Mouse (Mus musculus) heart, adult 2 months (tissue): ENCODE data around the gene Cmtm3. TPM values are rescaled to one million over a fixed set of nuclear protein-coding genes. Genes with fewer than 3 reads are reported as not detected.

Experiments
- DNase-seq, 2 experiments: peaks; one replicate each; pipeline ENCODE4 v3.0.0; 2021
- H3K27ac ChIP-seq: fragments of 200-600 bp; 2 replicates; pipeline ENCODE4 v1.8.1; 2022
- H3K27me3 ChIP-seq: fragments of 200-500 bp; 2 replicates; pipeline ENCODE4 v1.6.1; 2012; ENCODE audit warnings: mild to moderate bottlenecking, low read length, inconsistent platforms, mixed read lengths; ENCODE audit not compliant: control insufficient read depth, insufficient read depth
- H3K36me3 ChIP-seq: fragments of 200-500 bp; 2 replicates; pipeline ENCODE4 v1.6.1; 2012; ENCODE audit warnings: low read length, inconsistent platforms; ENCODE audit not compliant: control insufficient read depth, insufficient read depth
- H3K4me1 ChIP-seq: fragments of 200-500 bp; 2 replicates; pipeline ENCODE4 v1.6.1; 2011; ENCODE audit warnings: low read length; ENCODE audit not compliant: control insufficient read depth, insufficient read depth
- H3K4me3 ChIP-seq: fragments of 200-600 bp; 2 replicates; pipeline ENCODE4 v1.8.1; 2022
- H3K79me2 ChIP-seq: fragments of 200-500 bp; replicated peaks from 2 replicates; pipeline ENCODE4 v1.6.1; 2012; ENCODE audit warnings: mild to moderate bottlenecking, inconsistent platforms, low read length, moderate library complexity, mixed read lengths; ENCODE audit not compliant: control insufficient read depth, insufficient read depth
- H3K9ac ChIP-seq: fragments of 200-500 bp; 2 replicates; pipeline ENCODE4 v1.6.1; 2012; ENCODE audit warnings: low read depth, mild to moderate bottlenecking, control low read depth, inconsistent platforms, low read length, mixed read lengths
- CTCF ChIP-seq: fragments of 200-600 bp; IDR thresholded peaks from 2 replicates; pipeline ENCODE4 v1.8.1; 2022; ENCODE audit warnings: antibody characterized with exemption, mild to moderate bottlenecking, moderate library complexity
- EP300 ChIP-seq: fragments of 200-500 bp; IDR thresholded peaks from 2 replicates; pipeline ENCODE4 v1.6.1; 2011; ENCODE audit warnings: low read depth, low read length, control low read depth; ENCODE audit not compliant: insufficient read depth
- POLR2A ChIP-seq: fragments of 200-500 bp; IDR thresholded peaks from 2 replicates; pipeline ENCODE4 v1.6.1; 2011; ENCODE audit warnings: mild to moderate bottlenecking, low read depth, low read length, control low read depth; ENCODE audit not compliant: insufficient read depth
- WGBS: fragments of 180-500 bp; shearing (Covaris S2); methylation state at CpG from one replicate; pipeline ENCODE4 v1.1.7; 2018; 5-methylcytosine and 5-hydroxymethylcytosine counted together
- intact Hi-C: fragments of 180-260 bp; cut with DNase I; formaldehyde crosslinking; loops from one replicate; pipeline ENCODE4 v1.15.1; 2025
- polyA plus RNA-seq: library from polyadenylated mRNA; depleted of rRNA; stranded (reverse); fragments of >200 nt; gene quantifications from 2 replicates; pipeline ENCODE4 v1.2.3, GENCODE M21; 2012
- total RNA-seq, 2 experiments: library from RNA; stranded (reverse); gene quantifications; 2 replicates each; pipeline ENCODE4 v1.2.3; 2021

The Cmtm3 gene
- total and polyA plus RNA-seq, 3 experiments, result 10.5 to 44.1 (median 16.4) TPM

- intact Hi-C loops, result loop anchor here (1.0 to 5.0 kb wide), 3 partner anchors 93 to 194 kb away; partner anchors contain the start of genes Car7, Nae1 and Tk2
- H3K79me2 ChIP-seq, result no peaks in the 10 kb centered on the region
- H3K27me3 ChIP-seq, result no peaks in the 10 kb centered on the region
- 43% methylated on average over 6 of the region's 6 CpGs for WGBS
- no peak for TF ChIP-seq CTCF
- no peak for TF ChIP-seq POLR2A
- TF ChIP-seq EP300, result no peak
- peak overlapping the region; percentile 77; the same call in 1 of the 2 replicates for H3K4me3 ChIP-seq
- H3K4me1 ChIP-seq, result peaks cover 2% of the 10 kb centered on the region; the same call in 1 of the 2 replicates
- peak overlapping the region; percentile 76; the same call in 1 of the 2 replicates for H3K9ac ChIP-seq
- DNase-seq, result no peak
- peak overlapping the region; percentile 97 for H3K27ac ChIP-seq
- H3K36me3 ChIP-seq, result no peaks in the 10 kb centered on the region
Measured at GRCm38 (mm10) chr8:104341678-104342077, 2.5 kb downstream of the Cmtm3 start.

- Histone ChIP-seq H3K4me3 (no peak overlapping the region), H3K27ac (peak overlapping the region; percentile 9; the same call in 1 of the 2 replicates), H3K36me3 (no peaks in the 10 kb centered on the region), H3K9ac (no peak overlapping the region), H3K4me1 (peaks cover 2% of the 10 kb centered on the region; the same call in 1 of the 2 replicates), H3K27me3 (no peaks in the 10 kb centered on the region), H3K79me2 (no peaks in the 10 kb centered on the region)
- no peak for DNase-seq
- intact Hi-C loops, result loop anchor here (5.0 kb wide), 2 partner anchors 190 to 195 kb away; partner anchors contain the start of genes Car7 and Nae1
- TF ChIP-seq POLR2A (no peak), EP300 (no peak), CTCF (no peak)
- WGBS, result 45% methylated on average over 5 of the region's 5 CpGs
Measured at GRCm38 (mm10) chr8:104342426-104342825, 3.2 kb downstream of the Cmtm3 start.

- H3K79me2 ChIP-seq, result no peaks in the 10 kb centered on the region
- H3K9ac ChIP-seq, result no peak overlapping the region
- peaks cover 2% of the 10 kb centered on the region; the same call in 1 of the 2 replicates for H3K4me1 ChIP-seq
- H3K27me3 ChIP-seq, result no peaks in the 10 kb centered on the region
- H3K27ac ChIP-seq, result no peak overlapping the region
- 17% methylated on average over 7 of the region's 7 CpGs for WGBS
- intact Hi-C loops, result loop anchor here (1.0 to 5.0 kb wide), 7 partner anchors 31 to 227 kb away; partner anchors contain the start of genes Car7, Cmtm4, Dync1li2 and Nae1
- H3K4me3 ChIP-seq, result no peak overlapping the region
- TF ChIP-seq CTCF, result peak; percentile 95
- 0 out of 2 replicates have a peak, but pooled peaks have one; percentile 24 for TF ChIP-seq POLR2A
- TF ChIP-seq EP300, result peak; percentile 90
- H3K36me3 ChIP-seq, result no peaks in the 10 kb centered on the region
- DNase-seq, result peak; percentile 86 to 91
Measured at GRCm38 (mm10) chr8:104343957-104344356, 4.7 kb downstream of the Cmtm3 start.

GRCm38 (mm10) chr8:104344622-104345021 lies 5.4 kb downstream of the Cmtm3 start:
- Histone ChIP-seq H3K4me3 (no peak overlapping the region), H3K27ac (no peak overlapping the region), H3K9ac (no peak overlapping the region), H3K79me2 (no peaks in the 10 kb centered on the region), H3K27me3 (no peaks in the 10 kb centered on the region), H3K4me1 (peaks cover 2% of the 10 kb centered on the region; the same call in 1 of the 2 replicates), H3K36me3 (no peaks in the 10 kb centered on the region)
- intact Hi-C loops, result loop anchor here (1.0 to 5.0 kb wide), 8 partner anchors 30 to 227 kb away; partner anchors contain the start of genes Car7, Cmtm4, Dync1li2 and Nae1
- DNase-seq, result no peak
- TF ChIP-seq POLR2A (no peak), CTCF (no peak), EP300 (no peak)
- 79% methylated on average over 5 of the region's 5 CpGs for WGBS

GRCm38 (mm10) chr8:104346706-104347105 lies 7.5 kb downstream of the Cmtm3 start:
- Histone ChIP-seq H3K27me3 (no peaks in the 10 kb centered on the region), H3K9ac (no peak overlapping the region), H3K4me1 (no peaks in the 10 kb centered on the region), H3K79me2 (no peaks in the 10 kb centered on the region), H3K4me3 (no peak overlapping the region), H3K36me3 (no peaks in the 10 kb centered on the region), H3K27ac (no peak overlapping the region)
- intact Hi-C loops, result loop anchor here (5.0 kb wide), 1 partner anchor 166 kb away; no protein-coding TSS in a partner anchor
- TF ChIP-seq EP300 (no peak), CTCF (no peak), POLR2A (no peak)
- 42% methylated on average over 12 of the region's 12 CpGs for WGBS
- no peak for DNase-seq

GRCm38 (mm10) chr8:104348971-104349370 lies 9.8 kb downstream of the Cmtm3 start:
- WGBS, result 21% methylated on average over 5 of the region's 5 CpGs
- H3K79me2 ChIP-seq, result no peaks in the 10 kb centered on the region
- H3K9ac ChIP-seq, result no peak overlapping the region
- intact Hi-C loops, result loop anchor here (5.0 kb wide), 1 partner anchor 163 kb away; no protein-coding TSS in a partner anchor
- H3K27me3 ChIP-seq, result no peaks in the 10 kb centered on the region
- TF ChIP-seq EP300, result no peak
- no peak for TF ChIP-seq CTCF
- no peak for TF ChIP-seq POLR2A
- DNase-seq, result peak in 1 of 2 experiments; percentile 54
- no peaks in the 10 kb centered on the region for H3K36me3 ChIP-seq
- no peak overlapping the region for H3K27ac ChIP-seq
- H3K4me1 ChIP-seq, result no peaks in the 10 kb centered on the region
- no peak overlapping the region for H3K4me3 ChIP-seq
